Mouse (Mus musculus) ES-Bruce4 (cell line): ENCODE data around the gene Gse1. TPM values are rescaled to one million over a fixed set of nuclear protein-coding genes. Genes with fewer than 3 reads are reported as not detected.
A peak's percentile ranks its signal among the peaks of the same experiment; 100 is the strongest.

Source experiments
- H3K27ac ChIP-seq: 2 replicates; pipeline ENCODE4 v1.5.1; 2012; ENCODE audit warnings: low read length, inconsistent platforms; ENCODE audit not compliant: insufficient read depth
- H3K27me3 ChIP-seq: 2 replicates; pipeline ENCODE4 v1.6.1; 2012; ENCODE audit warnings: mild to moderate bottlenecking, low read length, inconsistent platforms; ENCODE audit not compliant: control insufficient read depth, poor library complexity, insufficient read depth, severe bottlenecking
- H3K36me3 ChIP-seq: 2 replicates; pipeline ENCODE4 v1.6.1; 2012; ENCODE audit warnings: inconsistent platforms, mild to moderate bottlenecking, low read length, moderate library complexity; ENCODE audit not compliant: control insufficient read depth, poor library complexity, insufficient read depth, severe bottlenecking
- H3K4me1 ChIP-seq: one replicate; pipeline ENCODE4 v1.8.1; 2011; ENCODE audit warnings: low read length; ENCODE audit not compliant: control insufficient read depth, insufficient read depth
- H3K4me3 ChIP-seq: 2 replicates; pipeline ENCODE4 v1.5.1; 2011; ENCODE audit warnings: low read depth, mild to moderate bottlenecking, low read length
- H3K9ac ChIP-seq: 2 replicates; pipeline ENCODE4 v1.6.1; 2012; ENCODE audit warnings: low read depth, mild to moderate bottlenecking, inconsistent platforms; ENCODE audit not compliant: poor library complexity, severe bottlenecking
- H3K9me3 ChIP-seq: replicated peaks from 2 replicates; pipeline ENCODE4 v1.6.1; 2012; ENCODE audit warnings: mild to moderate bottlenecking, low read length, inconsistent platforms; ENCODE audit not compliant: control insufficient read depth, poor library complexity, insufficient read depth, severe bottlenecking
- CTCF ChIP-seq: IDR thresholded peaks from one replicate; pipeline ENCODE4 v1.8.1; 2011; ENCODE audit warnings: low read depth, low read length
- EP300 ChIP-seq: IDR thresholded peaks from 2 replicates; pipeline ENCODE4 v1.6.1; 2011; ENCODE audit warnings: low read depth, low read length; ENCODE audit not compliant: insufficient read depth
- POLR2A ChIP-seq: IDR thresholded peaks from one replicate; pipeline ENCODE4 v1.8.1; 2011; ENCODE audit warnings: low read length; ENCODE audit not compliant: insufficient read depth
- polyA plus RNA-seq: library from polyadenylated mRNA; stranded (reverse); fragments of >200 nt; gene quantifications from 2 replicates; pipeline ENCODE4 v1.2.4, GENCODE M21; 2011; ENCODE audit warnings: low read depth; ENCODE audit not compliant: missing spikeins, insufficient read depth, insufficient read length

Gse1 gene
- 20.7 and 31.8 TPM in 2 replicates for polyA plus RNA-seq

DNA sequence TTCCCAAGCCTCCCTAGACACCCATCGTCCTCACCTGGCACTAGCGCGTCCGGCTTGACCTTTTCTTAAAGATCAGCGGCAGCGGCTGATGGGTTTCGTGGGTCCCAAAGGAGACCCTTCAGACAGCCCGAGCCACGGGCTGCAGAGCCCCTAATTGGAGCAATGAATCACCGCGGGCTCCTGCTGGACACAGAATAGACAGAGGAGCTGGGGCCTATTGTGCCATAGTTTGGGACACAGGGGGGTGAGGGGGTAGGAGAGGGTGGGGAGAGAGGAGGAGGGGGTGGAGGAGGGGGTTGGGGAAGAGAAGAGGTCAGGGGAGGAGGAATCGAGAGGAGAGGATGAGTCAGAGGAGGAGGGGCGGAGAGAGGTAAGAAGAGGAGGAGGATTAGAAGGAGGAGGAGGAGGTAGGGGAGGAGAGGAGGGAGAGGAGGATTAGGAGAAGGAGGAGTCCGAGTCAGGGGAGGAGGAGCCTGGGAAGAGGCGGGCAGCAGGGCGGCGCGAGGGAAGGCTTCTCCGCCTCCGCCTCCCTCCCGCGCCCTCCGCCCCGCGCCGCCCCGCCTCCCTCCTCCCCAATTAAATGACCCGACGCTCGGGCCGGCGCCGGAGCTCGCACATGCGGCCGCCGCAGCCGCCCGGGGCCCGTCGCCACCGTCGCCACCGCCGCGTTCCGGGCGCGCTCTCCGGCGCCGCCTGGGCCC, at the start of gene Gse1:
Gene Gse1 (plus strand): TSS at position 566 of the 701 bp plus-strand sequence.
- no peak for TF ChIP-seq CTCF
- H3K9ac ChIP-seq, result peak within 1 kb of the TSS; percentile 92
- H3K36me3 ChIP-seq, result no peaks in the 10 kb centered on the region
- H3K27me3 ChIP-seq, result 0 out of 2 replicates have a peak, but pooled peaks cover 7% of the 10 kb centered on the region
- H3K9me3 ChIP-seq, result no peaks in the 10 kb centered on the region
- peak within 1 kb of the TSS; percentile 73 for H3K4me3 ChIP-seq
- H3K27ac ChIP-seq, result no peak within 1 kb of the TSS
- no peaks in the 10 kb centered on the region for H3K4me1 ChIP-seq

DNA sequence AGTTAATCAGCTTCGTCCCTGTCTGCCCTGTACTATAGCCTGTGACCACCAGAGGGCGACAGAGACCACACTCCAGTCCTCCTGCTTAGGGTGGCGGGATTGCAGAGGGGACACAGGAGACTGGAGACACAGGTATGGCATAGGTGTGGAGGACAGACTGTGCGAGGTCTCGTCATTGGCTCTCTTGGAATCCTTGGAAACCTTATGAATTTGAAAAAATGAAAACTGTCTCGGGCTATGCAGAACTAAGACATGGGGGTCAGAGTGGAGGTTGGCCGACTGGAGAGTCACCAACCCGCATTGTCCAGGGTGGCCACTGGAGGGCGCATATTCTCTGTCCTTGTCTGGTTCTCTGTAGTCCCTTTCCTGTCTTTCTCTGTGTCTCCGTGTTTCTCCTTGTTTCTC, 49.2 kb upstream of the Gse1 start:
- no peaks in the 10 kb centered on the region for H3K27me3 ChIP-seq
- H3K4me1 ChIP-seq, result peaks cover 3% of the 10 kb centered on the region

DNA sequence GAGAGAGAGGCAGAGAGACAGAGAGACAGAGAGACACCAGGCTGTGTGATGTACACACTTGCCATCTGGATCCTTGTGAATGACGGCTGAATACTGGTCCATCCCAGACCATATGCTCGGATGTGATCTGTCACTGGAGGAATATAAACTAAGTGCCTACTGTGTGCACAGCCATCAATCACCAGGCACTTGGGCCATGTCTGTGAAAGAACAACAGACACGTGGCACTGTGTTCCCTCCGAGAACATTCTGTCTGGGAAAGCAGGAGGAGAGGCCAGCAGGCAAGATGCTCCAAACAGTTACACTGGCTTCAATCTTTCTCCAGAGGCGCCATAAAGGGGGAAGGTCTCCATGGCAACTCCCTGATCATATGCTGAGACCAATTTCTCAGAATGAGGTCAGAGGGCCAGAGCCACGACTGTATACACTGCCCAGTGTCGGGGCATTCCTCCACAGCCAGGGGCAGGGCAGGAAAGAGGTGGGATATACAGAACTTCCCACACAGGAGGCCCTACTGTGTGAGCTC, 47.7 kb upstream of the Gse1 start:
- Histone ChIP-seq H3K4me3 (no peak overlapping the region), H3K9ac (no peak overlapping the region), H3K27me3 (no peaks in the 10 kb centered on the region), H3K36me3 (no peaks in the 10 kb centered on the region), H3K27ac (no peak overlapping the region), H3K4me1 (peaks cover 3% of the 10 kb centered on the region), H3K9me3 (no peaks in the 10 kb centered on the region)
- TF ChIP-seq EP300, result no peak
- TF ChIP-seq CTCF, result no peak
- TF ChIP-seq POLR2A, result no peak

More for the DNA sequence above, 49.2 kb upstream of the Gse1 start:
- no peak overlapping the region for H3K9ac ChIP-seq
- no peak for TF ChIP-seq POLR2A
- TF ChIP-seq CTCF, result peak; percentile 94
- TF ChIP-seq EP300, result 0 out of 2 replicates have a peak, but pooled peaks have one; percentile 28
- H3K27ac ChIP-seq, result no peak overlapping the region
- H3K4me3 ChIP-seq, result peak overlapping the region; percentile 9; the same call in 1 of the 2 replicates
- no peaks in the 10 kb centered on the region for H3K9me3 ChIP-seq
- no peaks in the 10 kb centered on the region for H3K36me3 ChIP-seq

DNA sequence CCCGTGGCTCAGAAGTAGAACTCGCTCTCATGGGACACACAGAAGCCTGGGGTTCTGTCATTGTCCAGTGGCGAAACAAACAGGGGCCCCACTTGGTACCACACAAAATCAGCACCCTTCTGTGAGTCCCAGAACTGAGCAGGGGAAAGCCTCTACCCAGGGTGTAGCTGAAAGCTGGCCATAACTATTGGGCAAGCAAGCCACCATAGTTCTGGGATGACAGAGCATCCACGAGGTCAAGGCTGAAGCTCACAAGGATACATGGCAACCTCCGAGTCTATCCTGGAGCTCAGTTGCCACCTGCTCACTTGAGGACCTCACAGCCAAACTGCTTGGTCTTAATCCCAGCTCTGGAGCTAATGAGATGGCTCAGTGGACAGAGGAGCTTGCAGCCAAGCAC, 47.0 kb upstream of the Gse1 start:
- H3K27me3 ChIP-seq, result no peaks in the 10 kb centered on the region
- H3K9ac ChIP-seq, result no peak overlapping the region
- H3K4me1 ChIP-seq, result peaks cover 3% of the 10 kb centered on the region
- no peak for TF ChIP-seq EP300
- no peak for TF ChIP-seq POLR2A
- no peak for TF ChIP-seq CTCF
- H3K36me3 ChIP-seq, result no peaks in the 10 kb centered on the region
- H3K27ac ChIP-seq, result no peak overlapping the region
- H3K4me3 ChIP-seq, result no peak overlapping the region
- no peaks in the 10 kb centered on the region for H3K9me3 ChIP-seq

DNA sequence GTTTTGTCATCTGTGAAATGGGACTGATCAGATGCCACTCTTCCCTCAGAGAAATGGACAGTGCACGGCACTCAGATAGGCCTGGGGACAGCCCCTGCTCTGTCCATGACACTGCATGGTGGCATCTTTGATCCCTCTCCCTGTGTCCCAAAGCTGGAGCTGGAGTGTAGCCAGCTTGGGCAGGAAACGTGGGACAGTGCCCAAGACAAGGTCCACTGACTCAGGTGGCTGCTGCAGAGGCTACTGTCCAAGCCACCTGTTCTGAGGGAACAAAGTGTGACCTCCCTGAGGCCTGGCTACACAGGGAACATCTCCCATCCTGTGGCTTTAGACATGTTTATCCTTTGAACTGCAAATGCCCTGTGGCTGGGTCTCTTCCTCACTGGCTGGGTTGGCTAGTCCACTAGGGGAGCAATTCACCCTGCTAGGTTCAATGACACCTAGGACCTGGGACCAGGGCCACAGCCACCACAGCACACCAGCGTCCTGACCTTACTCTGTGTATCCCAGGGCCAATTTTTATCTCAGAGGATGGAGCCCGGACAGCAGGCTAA, 46.3 kb upstream of the Gse1 start:
- no peaks in the 10 kb centered on the region for H3K27me3 ChIP-seq
- TF ChIP-seq EP300 (no peak), CTCF (no peak), POLR2A (no peak)
- no peaks in the 10 kb centered on the region for H3K9me3 ChIP-seq
- no peak overlapping the region for H3K4me3 ChIP-seq
- no peak overlapping the region for H3K9ac ChIP-seq
- no peaks in the 10 kb centered on the region for H3K36me3 ChIP-seq
- peaks cover 2% of the 10 kb centered on the region for H3K4me1 ChIP-seq
- no peak overlapping the region for H3K27ac ChIP-seq

DNA sequence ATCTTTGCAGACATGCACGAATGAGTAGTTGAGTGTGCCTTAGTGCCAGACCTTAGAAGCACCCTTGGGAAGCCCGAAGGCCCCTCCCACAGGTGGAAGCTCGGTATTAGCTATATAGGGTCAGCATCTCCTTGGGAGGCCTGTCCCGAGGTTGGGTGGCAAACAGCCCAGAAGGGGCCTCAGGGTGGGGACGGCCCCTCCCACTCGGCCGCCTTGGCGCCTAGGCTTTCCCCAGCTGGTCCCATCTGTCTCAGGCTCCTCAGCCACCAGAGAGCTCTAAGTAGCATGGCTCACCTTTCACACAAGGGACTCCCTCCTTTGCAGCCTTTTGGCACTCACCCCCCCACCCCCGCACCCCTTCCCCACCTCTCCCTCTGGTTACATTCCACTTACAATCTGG, 43.9 kb upstream of the Gse1 start:
- Histone ChIP-seq H3K36me3 (no peaks in the 10 kb centered on the region), H3K9ac (no peak overlapping the region), H3K27me3 (no peaks in the 10 kb centered on the region), H3K4me1 (no peaks in the 10 kb centered on the region), H3K4me3 (no peak overlapping the region), H3K9me3 (no peaks in the 10 kb centered on the region), H3K27ac (no peak overlapping the region)
- TF ChIP-seq EP300, result no peak
- no peak for TF ChIP-seq POLR2A
- no peak for TF ChIP-seq CTCF
